Mouse (Mus musculus): Measurements from ENCODE around the gene Cygb. TPM values are rescaled to one million over a fixed set of nuclear protein-coding genes. Genes with fewer than 3 reads are reported as not detected.
A peak's percentile ranks its signal among the peaks of the same experiment; 100 is the strongest.
"Not testable (repeated sequence)": the region's sequence is repeated elsewhere in the genome, so short reads cannot be mapped to it uniquely, and the experiment has no call there.

Cygb gene
- polyA plus RNA-seq, 1 experiment from 2014 or later = 11.9 TPM

GRCm38 (mm10) chr11:116617641-116618040, 36.5 kb downstream of the Cygb start:
- H3K9me3 ChIP-seq = no peaks in the 10 kb centered on the region
- peak; percentile 24; the same call in 1 of the 2 replicates for ATAC-seq (ENCODE audit: borderline replicate concordance, extremely low read depth, low FRiP score, low TSS enrichment)
- H3K4me3 ChIP-seq = no peak overlapping the region
- peak overlapping the region; percentile 5; the same call in 1 of the 2 replicates for H3K4me2 ChIP-seq
- H3K27ac ChIP-seq = peak overlapping the region; percentile 54
- no peaks in the 10 kb centered on the region for H3K27me3 ChIP-seq
- 50% methylated on average over 7 of the region's 7 CpGs for WGBS
- no peak overlapping the region for H3K9ac ChIP-seq
- H3K4me1 ChIP-seq = peaks cover 79% of the 10 kb centered on the region
- no peaks in the 10 kb centered on the region for H3K36me3 ChIP-seq

DNA sequence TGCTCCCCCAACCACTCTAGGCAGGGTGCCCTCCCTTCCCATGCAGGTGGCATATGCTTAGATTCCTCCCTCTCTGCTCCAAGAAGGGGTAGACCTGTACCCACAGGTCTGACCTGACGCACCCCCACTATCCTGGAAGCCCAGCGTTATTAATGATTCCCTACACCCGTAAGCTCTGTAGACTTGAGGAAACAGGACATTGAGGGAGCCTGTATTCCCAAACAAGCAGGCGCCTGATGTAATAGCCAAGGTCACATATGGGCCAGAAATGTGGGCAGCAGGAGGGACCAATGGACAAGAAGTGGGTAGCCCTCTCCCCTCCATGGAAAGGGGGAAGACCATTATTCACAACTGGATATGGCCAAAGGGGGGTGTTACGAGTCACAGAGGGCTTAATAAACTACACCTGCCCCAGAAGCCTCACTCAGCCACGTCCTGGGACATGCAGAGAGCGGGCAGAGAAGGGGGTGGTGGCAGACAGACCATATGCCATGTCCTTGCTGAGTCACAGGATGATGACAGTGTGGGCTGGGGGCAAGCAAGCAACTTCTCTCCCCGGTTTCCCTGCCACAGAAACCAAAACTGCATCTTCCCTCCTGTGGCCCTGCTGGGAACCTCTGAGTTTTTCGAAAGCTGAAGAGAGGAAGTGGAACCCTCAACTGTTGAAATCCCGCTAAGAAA, 37.5 kb downstream of the Cygb start:
- WGBS = 67% methylated on average over 10 of the region's 10 CpGs
- Histone ChIP-seq H3K4me3 (no peak overlapping the region), H3K9me3 (no peaks in the 10 kb centered on the region), H3K36me3 (no peaks in the 10 kb centered on the region), H3K4me2 (no peak overlapping the region), H3K27ac (peak overlapping the region; percentile 54), H3K27me3 (no peaks in the 10 kb centered on the region), H3K9ac (no peak overlapping the region), H3K4me1 (peaks cover 69% of the 10 kb centered on the region)
- ATAC-seq (ENCODE audit: borderline replicate concordance, extremely low read depth, low FRiP score, low TSS enrichment) = no peak

- WGBS = 28% methylated on average over 15 of the region's 15 CpGs
- peak; percentile 25; the same call in 1 of the 2 replicates for ATAC-seq (ENCODE audit: borderline replicate concordance, extremely low read depth, low FRiP score, low TSS enrichment)
- H3K4me2 ChIP-seq = peak overlapping the region; percentile 34
- H3K36me3 ChIP-seq = no peaks in the 10 kb centered on the region
- no peak overlapping the region for H3K4me3 ChIP-seq
- no peaks in the 10 kb centered on the region for H3K27me3 ChIP-seq
- peaks cover 62% of the 10 kb centered on the region for H3K4me1 ChIP-seq
- H3K27ac ChIP-seq = peak overlapping the region; percentile 56
- H3K9ac ChIP-seq = no peak overlapping the region
- H3K9me3 ChIP-seq = no peaks in the 10 kb centered on the region
Measured at GRCm38 (mm10) chr11:116615735-116616437, 38.2 kb downstream of the Cygb start.

DNA sequence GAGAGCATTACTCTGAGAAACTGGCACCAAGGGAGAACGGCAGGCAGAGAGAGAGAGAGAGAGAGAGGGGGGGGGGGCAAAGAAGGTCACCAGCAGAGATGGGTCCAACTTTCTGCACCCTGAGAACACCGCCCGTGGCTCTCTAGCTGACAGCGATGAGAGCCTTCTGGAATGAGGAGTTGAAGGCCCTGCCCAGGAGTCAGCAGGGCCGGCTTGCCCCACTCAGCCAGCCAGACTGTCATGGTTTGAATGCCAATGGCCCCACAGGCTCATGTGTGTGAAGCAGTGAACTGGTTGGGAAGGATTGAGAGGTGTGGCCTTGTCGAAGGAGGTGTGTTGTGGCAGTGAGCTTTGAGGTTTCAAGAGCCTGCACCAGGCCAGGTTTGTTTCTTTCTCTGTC, 40.9 kb downstream of the Cygb start:
- H3K4me2 ChIP-seq = no peak overlapping the region
- H3K9me3 ChIP-seq = no peaks in the 10 kb centered on the region
- 80% methylated on average over 6 of the region's 6 CpGs for WGBS
- H3K27me3 ChIP-seq = no peaks in the 10 kb centered on the region
- peaks cover 3% of the 10 kb centered on the region; the same call in 1 of the 2 replicates for H3K36me3 ChIP-seq
- no peak for ATAC-seq (ENCODE audit: borderline replicate concordance, extremely low read depth, low FRiP score, low TSS enrichment)
- H3K4me1 ChIP-seq = peaks cover 35% of the 10 kb centered on the region
- no peak overlapping the region for H3K27ac ChIP-seq
- H3K9ac ChIP-seq = no peak overlapping the region
- H3K4me3 ChIP-seq = no peak overlapping the region

- Histone ChIP-seq H3K27ac (no peak overlapping the region), H3K9ac (no peak overlapping the region), H3K4me1 (peaks cover 28% of the 10 kb centered on the region), H3K4me3 (no peak overlapping the region), H3K27me3 (no peaks in the 10 kb centered on the region), H3K4me2 (no peak overlapping the region), H3K36me3 (peaks cover 6% of the 10 kb centered on the region; the same call in 1 of the 2 replicates), H3K9me3 (no peaks in the 10 kb centered on the region)
- no peak for ATAC-seq (ENCODE audit: borderline replicate concordance, extremely low read depth, low FRiP score, low TSS enrichment)
- 94% methylated on average over 1 of the region's 1 CpGs for whole genome bisulfite sequencing
Measured at GRCm38 (mm10) chr11:116612554-116612953, 41.6 kb downstream of the Cygb start.

- no peaks in the 10 kb centered on the region for H3K27me3 ChIP-seq
- H3K4me3 ChIP-seq = no peak overlapping the region
- H3K4me1 ChIP-seq = peaks cover 23% of the 10 kb centered on the region
- WGBS = 86% methylated on average over 9 of the region's 9 CpGs
- H3K36me3 ChIP-seq = peaks cover 6% of the 10 kb centered on the region; the same call in 1 of the 2 replicates
- no peak for ATAC-seq (ENCODE audit: borderline replicate concordance, extremely low read depth, low FRiP score, low TSS enrichment)
- no peaks in the 10 kb centered on the region for H3K9me3 ChIP-seq
- no peak overlapping the region for H3K27ac ChIP-seq
- no peak overlapping the region for H3K9ac ChIP-seq
- no peak overlapping the region for H3K4me2 ChIP-seq
Measured at GRCm38 (mm10) chr11:116611883-116612282, 42.2 kb downstream of the Cygb start.

DNA sequence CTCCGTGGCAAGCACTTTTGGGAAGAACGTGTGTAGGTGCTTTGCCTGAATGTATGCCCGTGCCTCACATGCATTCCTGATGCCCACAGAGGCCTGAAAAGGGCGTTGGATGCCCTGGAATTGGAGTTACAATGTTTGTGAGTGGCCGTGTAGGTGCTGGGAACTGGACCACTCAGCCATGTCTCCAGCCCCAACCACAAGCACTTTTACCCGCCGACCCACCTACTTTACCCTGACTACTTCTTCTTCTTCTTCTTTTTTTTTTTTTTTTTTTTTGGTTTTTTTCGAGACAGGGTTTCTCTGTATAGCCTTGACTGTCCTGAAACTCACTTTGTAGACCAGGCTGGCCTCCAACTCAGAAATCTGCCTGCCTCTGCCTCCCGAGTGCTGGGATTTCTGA, 42.9 kb downstream of the Cygb start:
- 90% methylated on average over 9 of the region's 9 CpGs for WGBS
- not testable (repeated sequence) for H3K9ac ChIP-seq; H3K4me3 ChIP-seq; H3K27ac ChIP-seq; H3K9me3 ChIP-seq; ATAC-seq (ENCODE audit: borderline replicate concordance, extremely low read depth, low FRiP score, low TSS enrichment); H3K36me3 ChIP-seq; H3K27me3 ChIP-seq; H3K4me2 ChIP-seq
- H3K4me1 ChIP-seq = peaks cover 16% of the 10 kb centered on the region

DNA sequence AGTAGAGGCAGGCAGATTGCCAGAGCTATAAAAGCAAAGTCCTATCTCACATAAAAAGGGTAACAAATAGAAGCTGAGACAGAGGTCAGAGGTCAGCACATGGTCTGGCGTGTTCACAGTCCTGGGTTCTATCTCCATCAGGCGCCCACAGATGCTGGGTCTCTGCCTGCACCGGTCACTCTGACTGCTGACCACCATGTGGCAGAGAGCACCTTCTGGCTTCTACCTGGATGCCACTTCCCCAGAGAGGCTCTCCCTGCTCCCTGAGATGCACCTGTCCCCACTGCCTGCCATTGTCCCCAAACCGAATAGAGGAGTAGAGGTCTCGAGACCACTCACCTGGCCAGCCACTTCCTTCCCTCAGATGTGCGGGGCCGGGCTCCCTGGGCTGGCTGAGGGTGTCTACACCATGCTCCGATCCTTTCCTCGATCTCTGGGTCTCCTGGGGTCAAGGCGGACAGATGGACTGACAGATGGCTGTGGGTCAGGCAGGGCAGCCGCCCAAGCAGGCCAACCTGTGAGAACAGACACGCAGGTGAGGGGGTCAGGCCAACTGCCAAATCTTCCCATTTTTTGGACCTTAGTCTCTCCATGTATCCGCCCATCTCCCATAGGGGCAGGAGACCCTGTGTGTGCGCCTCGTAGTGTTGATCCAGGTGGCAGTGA, 44.0 kb downstream of the Cygb start:
- WGBS = 75% methylated on average over 15 of the region's 15 CpGs
- no peak overlapping the region for H3K4me2 ChIP-seq
- no peaks in the 10 kb centered on the region for H3K9me3 ChIP-seq
- no peak overlapping the region for H3K9ac ChIP-seq
- H3K27me3 ChIP-seq = no peaks in the 10 kb centered on the region
- ATAC-seq (ENCODE audit: borderline replicate concordance, extremely low read depth, low FRiP score, low TSS enrichment) = no peak
- H3K4me3 ChIP-seq = no peak overlapping the region
- peaks cover 11% of the 10 kb centered on the region; the same call in 1 of the 2 replicates for H3K36me3 ChIP-seq
- H3K4me1 ChIP-seq = peaks cover 6% of the 10 kb centered on the region
- no peak overlapping the region for H3K27ac ChIP-seq

GRCm38 (mm10) chr11:116607717-116608116, 46.4 kb downstream of the Cygb start:
- H3K9me3 ChIP-seq = no peaks in the 10 kb centered on the region
- 83% methylated on average over 3 of the region's 3 CpGs for WGBS
- no peaks in the 10 kb centered on the region; the same call in 1 of the 2 replicates for H3K4me1 ChIP-seq
- H3K9ac ChIP-seq = no peak overlapping the region
- no peak for ATAC-seq (ENCODE audit: borderline replicate concordance, extremely low read depth, low FRiP score, low TSS enrichment)
- no peak overlapping the region for H3K4me3 ChIP-seq
- H3K4me2 ChIP-seq = no peak overlapping the region
- no peak overlapping the region for H3K27ac ChIP-seq
- H3K36me3 ChIP-seq = peaks cover 25% of the 10 kb centered on the region
- H3K27me3 ChIP-seq = no peaks in the 10 kb centered on the region

GRCm38 (mm10) chr11:116604097-116604496, 50.0 kb downstream of the Cygb start:
- Histone ChIP-seq H3K9ac (no peak overlapping the region), H3K27ac (no peak overlapping the region), H3K27me3 (no peaks in the 10 kb centered on the region), H3K4me1 (no peaks in the 10 kb centered on the region; the same call in 1 of the 2 replicates), H3K4me2 (no peak overlapping the region), H3K9me3 (no peaks in the 10 kb centered on the region), H3K36me3 (peaks cover 29% of the 10 kb centered on the region), H3K4me3 (no peak overlapping the region)
- WGBS = 79% methylated on average over 12 of the region's 12 CpGs
- no peak for ATAC-seq (ENCODE audit: borderline replicate concordance, extremely low read depth, low FRiP score, low TSS enrichment)

- H3K4me1 ChIP-seq = no peaks in the 10 kb centered on the region; the same call in 1 of the 2 replicates
- H3K27ac ChIP-seq = no peak overlapping the region
- no peak overlapping the region for H3K4me3 ChIP-seq
- H3K36me3 ChIP-seq = peaks cover 34% of the 10 kb centered on the region
- no peak overlapping the region for H3K9ac ChIP-seq
- H3K27me3 ChIP-seq = no peaks in the 10 kb centered on the region
- WGBS = 88% methylated on average over 10 of the region's 10 CpGs
- no peak overlapping the region for H3K4me2 ChIP-seq
- no peaks in the 10 kb centered on the region for H3K9me3 ChIP-seq
- ATAC-seq (ENCODE audit: borderline replicate concordance, extremely low read depth, low FRiP score, low TSS enrichment) = no peak
Measured at GRCm38 (mm10) chr11:116603339-116603738, 50.8 kb downstream of the Cygb start.

DNA sequence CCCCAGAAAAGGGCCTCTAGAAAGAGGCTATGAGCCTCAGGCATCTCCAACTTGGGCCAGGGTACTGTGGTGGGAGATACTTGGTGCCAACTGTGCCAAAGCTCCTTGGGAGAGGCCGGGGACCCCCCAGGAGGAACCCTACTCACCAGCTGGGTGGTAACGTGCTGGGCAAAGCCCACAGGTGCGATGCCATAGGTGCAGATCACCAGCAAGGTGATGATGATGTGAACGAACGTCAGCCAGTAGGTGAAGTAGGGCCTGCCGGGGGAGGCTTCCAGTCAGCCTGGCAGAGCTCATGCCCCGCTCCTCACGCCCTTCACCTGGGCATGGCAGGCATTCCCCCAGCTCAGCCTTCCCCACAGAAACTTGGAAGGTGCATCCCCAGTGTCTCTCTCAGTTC, 52.1 kb downstream of the Cygb start:
- H3K36me3 ChIP-seq = peaks cover 33% of the 10 kb centered on the region
- WGBS = 82% methylated on average over 8 of the region's 8 CpGs
- H3K4me2 ChIP-seq = no peak overlapping the region
- no peaks in the 10 kb centered on the region for H3K9me3 ChIP-seq
- no peak overlapping the region for H3K4me3 ChIP-seq
- H3K9ac ChIP-seq = no peak overlapping the region
- no peaks in the 10 kb centered on the region for H3K27me3 ChIP-seq
- H3K4me1 ChIP-seq = no peaks in the 10 kb centered on the region; the same call in 1 of the 2 replicates
- no peak for ATAC-seq (ENCODE audit: borderline replicate concordance, extremely low read depth, low FRiP score, low TSS enrichment)
- no peak overlapping the region for H3K27ac ChIP-seq

All from lung, embryonic 15.5 days (tissue).